Mouse (Mus musculus): ENCODE measurements around the gene Gm3248. TPM values are rescaled to one million over a fixed set of nuclear protein-coding genes. Genes with fewer than 3 reads are reported as not detected.

The Gm3248 gene
- not detected for total RNA-seq (2023)

DNA sequence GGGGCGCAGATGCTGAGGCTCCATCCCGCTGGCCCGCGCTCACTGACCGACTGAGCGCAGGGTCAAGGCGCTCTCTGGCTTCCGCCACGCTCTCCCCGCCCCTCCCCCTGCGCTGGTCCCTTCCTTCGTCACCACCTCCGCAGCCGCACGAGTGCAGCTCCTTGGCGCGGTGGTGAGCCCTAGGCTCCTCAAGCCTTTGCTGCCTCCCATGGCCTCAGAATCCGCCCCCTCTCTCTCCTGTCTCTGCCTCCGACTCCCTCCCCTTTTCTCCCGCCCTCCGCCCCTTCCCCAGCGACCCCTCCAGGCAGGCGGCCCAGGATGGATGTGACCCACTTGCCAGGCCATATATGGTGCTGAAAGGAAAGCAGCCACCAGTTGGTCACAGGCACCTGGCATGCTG, at the start of gene Gm3248:
TSS of gene Gm3248 (minus strand) at position 111 of the 400 bp plus-strand sequence.

DNA sequence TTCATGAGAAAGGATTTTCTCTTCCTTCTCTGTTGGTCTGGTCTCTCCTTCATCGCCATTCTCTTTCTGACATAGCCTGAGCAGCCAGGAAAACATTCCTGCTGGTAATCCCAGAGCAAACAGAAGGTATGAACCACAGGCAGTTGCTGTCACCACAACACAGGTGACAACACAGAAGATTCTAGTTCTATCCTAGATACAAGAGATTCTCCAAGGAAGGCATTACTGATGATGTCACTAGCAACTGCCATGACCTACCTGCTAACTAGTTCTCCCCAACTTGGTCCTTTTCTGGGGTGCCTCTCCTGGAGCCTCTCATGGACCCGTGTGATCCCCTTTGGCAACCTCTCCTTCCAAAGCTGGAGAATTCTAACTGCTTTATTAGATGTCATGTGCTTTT, 17.5 kb upstream of the Gm3248 start, which contains the start of gene Gm3453:
TSS of gene Gm3453 (minus strand) at position 101 of the 400 bp plus-strand sequence.

Other genes starting within 250 kb of the Gm3248 start
- not detected for gene Gm3373, start 220.2 kb downstream of the Gm3248 start, total RNA-seq (2023)
- not detected for gene Gm3383, start 153.8 kb downstream of the Gm3248 start, total RNA-seq (2023)
- gene Gm3424, start 131.4 kb downstream of the Gm3248 start, total RNA-seq (2023) = not detected
- not detected for gene Gm8237, start 81.4 kb downstream of the Gm3248 start, total RNA-seq (2023)
- not detected for gene Gm3453, start 17.4 kb upstream of the Gm3248 start, total RNA-seq (2023)
- not detected for gene Gm6337, start 96.5 kb upstream of the Gm3248 start, total RNA-seq (2023)
- not detected for gene Gm8206, start 132.2 kb upstream of the Gm3248 start, total RNA-seq (2023)
- gene Gm3468, start 146.9 kb upstream of the Gm3248 start, total RNA-seq (2023) = not detected
- not detected for gene Gm3476, start 164.1 kb upstream of the Gm3248 start, total RNA-seq (2023)

Data from monocyte, adult 59 days (primary cell).